Mouse (Mus musculus) hindbrain, embryonic 13.5 days (tissue): ENCODE data around the gene Tectb. TPM values are rescaled to one million over a fixed set of nuclear protein-coding genes. Genes with fewer than 3 reads are reported as not detected.
A peak's percentile ranks its signal among the peaks of the same experiment; 100 is the strongest.
"Not testable (repeated sequence)": the region's sequence is repeated elsewhere in the genome, so short reads cannot be mapped to it uniquely, and the experiment has no call there.

Experiments used
- ATAC-seq: fragments of 200-750 bp; cut with Nextera tagmentation; 2 replicates; pipeline ENCODE4 v1.8.0; 2017; ENCODE audit warnings: moderate TSS enrichment; ENCODE audit not compliant: low FRiP score
- H3K27ac ChIP-seq: fragments of 300-500 bp; sonication (generic); 2 replicates; pipeline ENCODE4 v1.5.1; 2015; ENCODE audit warnings: inconsistent platforms, mild to moderate bottlenecking, moderate library complexity
- H3K27me3 ChIP-seq: fragments of 300-500 bp; sonication (generic); 2 replicates; pipeline ENCODE4 v1.6.1; 2015; ENCODE audit warnings: mild to moderate bottlenecking, inconsistent platforms
- H3K36me3 ChIP-seq: fragments of 300-500 bp; sonication (generic); 2 replicates; pipeline ENCODE4 v1.6.1; 2015; ENCODE audit warnings: mild to moderate bottlenecking, inconsistent platforms
- H3K4me1 ChIP-seq: fragments of 300-500 bp; sonication (generic); replicated peaks from 2 replicates; pipeline ENCODE4 v1.6.1; 2015; ENCODE audit warnings: inconsistent platforms
- H3K4me2 ChIP-seq: fragments of 300-500 bp; sonication (generic); 2 replicates; pipeline ENCODE4 v1.6.1; 2015; ENCODE audit warnings: inconsistent platforms, mild to moderate bottlenecking, moderate library complexity
- H3K4me3 ChIP-seq: fragments of 300-500 bp; sonication (generic); 2 replicates; pipeline ENCODE4 v1.5.1; 2015; ENCODE audit warnings: mild to moderate bottlenecking, inconsistent platforms
- H3K9ac ChIP-seq: fragments of 300-500 bp; sonication (generic); 2 replicates; pipeline ENCODE4 v1.6.1; 2015; ENCODE audit warnings: mild to moderate bottlenecking, inconsistent platforms
- H3K9me3 ChIP-seq: fragments of 300-500 bp; sonication (generic); 2 replicates; pipeline ENCODE4 v1.6.1; 2016; ENCODE audit warnings: inconsistent platforms
- WGBS: fragments of 180-500 bp; shearing (Covaris S2); methylation state at CpG from one replicate; pipeline ENCODE4 v1.1.7; 2015; 5-methylcytosine and 5-hydroxymethylcytosine counted together
- polyA plus RNA-seq: library from polyadenylated mRNA; unstranded; fragments of >200 nt; fragmentation: Nextera tagmentation; extraction: Ambion mirVana; gene quantifications from 2 replicates; pipeline ENCODE4 v1.2.1, GENCODE M21; 2015

The Tectb gene
- polyA plus RNA-seq, 1 experiment from 2014 or later, result 0.75 TPM

DNA sequence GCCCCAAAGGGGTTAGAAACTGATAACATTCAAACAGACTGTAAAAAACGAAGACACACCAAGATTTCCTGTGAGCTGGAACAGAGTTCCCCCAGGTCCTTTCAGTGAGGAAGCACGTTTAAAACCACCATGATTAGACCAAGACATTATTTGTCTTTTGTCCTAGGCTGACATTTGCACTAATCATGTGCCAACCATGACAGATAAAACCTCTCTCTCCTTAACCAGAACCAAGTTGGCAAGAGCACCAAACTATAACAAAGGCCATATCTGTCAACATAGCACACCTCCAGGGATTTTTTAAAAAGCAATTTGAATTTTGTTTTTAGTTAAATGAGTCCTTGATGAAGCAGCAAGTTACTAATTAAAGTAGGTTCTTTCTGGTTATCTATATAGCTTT lies 12.8 kb upstream of the Tectb start:
- Histone ChIP-seq H3K4me3 (no peak overlapping the region), H3K27me3 (no peaks in the 10 kb centered on the region), H3K36me3 (no peaks in the 10 kb centered on the region), H3K9me3 (peaks cover 6% of the 10 kb centered on the region; the same call in 1 of the 2 replicates), H3K4me1 (no peaks in the 10 kb centered on the region), H3K27ac (no peak overlapping the region), H3K4me2 (no peak overlapping the region), H3K9ac (no peak overlapping the region)
- ATAC-seq, result no peak
- WGBS, result 78% methylated on average over 2 of the region's 2 CpGs

DNA sequence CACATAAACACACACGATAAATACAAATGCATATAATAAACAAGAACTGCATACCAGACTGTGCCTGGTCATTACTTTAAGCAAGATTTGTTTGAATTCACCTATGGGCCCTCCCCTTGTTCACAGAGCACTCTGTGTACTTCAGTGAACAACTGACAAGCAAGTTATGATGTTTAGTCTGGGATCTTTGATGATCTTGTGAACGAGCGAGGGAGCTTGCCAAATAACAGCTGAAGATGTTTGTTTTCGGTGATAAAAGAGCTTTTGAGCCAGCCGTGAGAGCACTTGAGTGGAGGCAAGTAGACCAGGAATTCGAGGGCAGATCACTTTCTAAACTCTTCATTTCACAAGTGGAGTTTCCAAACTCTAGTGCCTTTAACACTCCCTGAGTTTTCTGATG lies 12.2 kb upstream of the Tectb start:
- WGBS, result 87% methylated on average over 6 of the region's 6 CpGs
- H3K4me2 ChIP-seq, result no peak overlapping the region
- H3K4me3 ChIP-seq, result no peak overlapping the region
- H3K36me3 ChIP-seq, result no peaks in the 10 kb centered on the region
- ATAC-seq, result no peak
- no peak overlapping the region for H3K27ac ChIP-seq
- H3K9me3 ChIP-seq, result peaks cover 6% of the 10 kb centered on the region; the same call in 1 of the 2 replicates
- H3K4me1 ChIP-seq, result no peaks in the 10 kb centered on the region
- H3K27me3 ChIP-seq, result no peaks in the 10 kb centered on the region
- H3K9ac ChIP-seq, result no peak overlapping the region

DNA sequence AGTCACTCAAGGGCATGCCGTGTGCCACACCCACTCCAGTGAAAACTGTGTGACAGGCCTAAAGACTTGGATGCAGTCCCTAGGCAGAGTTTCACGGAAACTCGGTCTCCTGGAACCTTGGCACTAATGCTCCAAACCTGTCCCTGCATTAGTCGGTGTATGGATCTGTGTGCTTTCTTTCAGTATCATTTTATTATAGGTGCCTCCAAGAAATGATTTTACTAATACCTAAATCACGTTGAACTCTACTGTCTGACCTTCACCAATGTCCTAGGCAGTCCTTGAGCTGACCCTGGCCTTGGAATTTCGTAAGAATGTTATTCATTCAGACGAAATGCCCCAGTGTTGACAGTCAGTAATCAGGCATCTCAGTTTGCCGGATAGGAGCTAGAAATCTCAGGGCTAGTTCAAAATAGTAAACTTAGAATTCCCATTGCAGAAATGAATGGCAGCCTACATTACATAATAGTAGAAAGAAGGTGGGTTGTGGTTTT lies 11.2 kb upstream of the Tectb start:
- not testable (repeated sequence) for H3K4me1 ChIP-seq, H3K9me3 ChIP-seq, ATAC-seq, H3K9ac ChIP-seq, H3K4me3 ChIP-seq, H3K27ac ChIP-seq, H3K27me3 ChIP-seq, H3K36me3 ChIP-seq, H3K4me2 ChIP-seq
- WGBS, result 91% methylated on average over 8 of the region's 8 CpGs

DNA sequence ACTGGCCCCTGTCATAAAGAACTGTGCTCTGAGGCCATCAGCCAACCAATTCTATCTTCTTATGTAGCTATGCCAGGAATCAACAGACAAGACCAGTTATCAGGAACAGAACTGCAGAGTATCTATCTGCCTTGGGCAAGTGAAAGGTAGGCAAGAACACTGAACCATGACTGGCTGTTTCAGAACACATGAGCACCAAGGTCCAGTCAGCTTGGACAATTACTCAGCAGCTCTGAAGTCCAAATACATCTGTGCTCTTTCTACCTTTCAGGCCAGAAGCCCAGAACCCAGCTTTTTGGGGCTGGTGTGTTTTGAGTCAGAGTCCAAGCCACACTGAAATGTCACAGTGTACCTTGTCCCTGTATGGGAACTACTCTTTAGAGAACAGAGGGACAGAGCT lies 10.1 kb upstream of the Tectb start:
- Histone ChIP-seq H3K4me2 (no peak overlapping the region), H3K9me3 (peaks cover 6% of the 10 kb centered on the region; the same call in 1 of the 2 replicates), H3K27me3 (no peaks in the 10 kb centered on the region), H3K4me3 (no peak overlapping the region), H3K36me3 (no peaks in the 10 kb centered on the region), H3K27ac (no peak overlapping the region), H3K4me1 (no peaks in the 10 kb centered on the region), H3K9ac (no peak overlapping the region)
- ATAC-seq, result no peak

DNA sequence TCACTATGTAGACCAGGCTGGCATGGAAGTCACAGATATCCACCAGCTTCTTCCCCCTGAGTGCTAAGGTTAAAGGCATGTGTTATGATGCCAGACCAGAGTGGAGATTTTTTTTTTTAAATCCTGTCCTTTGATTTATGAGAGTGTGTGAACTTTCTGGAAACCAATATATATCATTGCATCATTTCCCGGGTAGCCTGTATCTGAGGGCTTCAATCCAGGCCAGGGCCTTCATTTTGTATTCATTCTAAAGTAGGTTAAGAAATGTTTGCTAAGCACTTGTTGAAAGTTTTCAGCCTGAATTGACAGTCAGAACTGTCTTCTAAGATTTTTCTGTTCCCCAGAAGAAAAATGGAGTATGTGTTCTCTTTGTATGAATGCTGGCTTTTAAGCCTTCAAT lies 8.9 kb upstream of the Tectb start:
- Histone ChIP-seq H3K4me1 (no peaks in the 10 kb centered on the region), H3K9me3 (peaks cover 6% of the 10 kb centered on the region; the same call in 1 of the 2 replicates), H3K4me3 (no peak overlapping the region), H3K36me3 (no peaks in the 10 kb centered on the region), H3K27ac (no peak overlapping the region), H3K9ac (no peak overlapping the region), H3K27me3 (no peaks in the 10 kb centered on the region), H3K4me2 (no peak overlapping the region)
- no peak for ATAC-seq
- 75% methylated on average over 1 of the region's 1 CpGs for WGBS

DNA sequence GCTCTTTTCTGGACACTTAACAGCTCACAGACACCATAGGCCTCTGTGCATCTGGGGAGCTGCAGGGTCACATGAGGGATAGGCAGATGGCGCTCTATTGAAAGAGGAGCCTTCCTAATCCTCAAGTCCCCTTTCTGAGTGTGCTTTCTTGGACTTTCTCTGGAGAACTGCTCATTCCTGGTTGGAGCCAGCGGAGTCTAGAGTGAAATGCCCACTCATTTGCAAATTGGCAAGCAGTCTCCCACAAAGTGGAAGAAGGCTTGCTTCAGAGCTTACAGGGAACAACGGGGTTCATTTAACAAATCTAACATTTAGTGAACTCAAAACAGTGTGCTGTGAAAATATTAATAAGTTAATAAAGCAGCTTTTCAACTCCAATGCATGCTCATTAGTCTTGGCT lies 3.4 kb upstream of the Tectb start:
- H3K4me1 ChIP-seq, result no peaks in the 10 kb centered on the region
- no peak overlapping the region for H3K4me2 ChIP-seq
- H3K9ac ChIP-seq, result no peak overlapping the region
- no peak overlapping the region for H3K27ac ChIP-seq
- H3K9me3 ChIP-seq, result no peaks in the 10 kb centered on the region
- WGBS, result 88% methylated on average over 3 of the region's 3 CpGs
- no peak for ATAC-seq
- H3K36me3 ChIP-seq, result no peaks in the 10 kb centered on the region
- no peak overlapping the region for H3K4me3 ChIP-seq
- H3K27me3 ChIP-seq, result no peaks in the 10 kb centered on the region

DNA sequence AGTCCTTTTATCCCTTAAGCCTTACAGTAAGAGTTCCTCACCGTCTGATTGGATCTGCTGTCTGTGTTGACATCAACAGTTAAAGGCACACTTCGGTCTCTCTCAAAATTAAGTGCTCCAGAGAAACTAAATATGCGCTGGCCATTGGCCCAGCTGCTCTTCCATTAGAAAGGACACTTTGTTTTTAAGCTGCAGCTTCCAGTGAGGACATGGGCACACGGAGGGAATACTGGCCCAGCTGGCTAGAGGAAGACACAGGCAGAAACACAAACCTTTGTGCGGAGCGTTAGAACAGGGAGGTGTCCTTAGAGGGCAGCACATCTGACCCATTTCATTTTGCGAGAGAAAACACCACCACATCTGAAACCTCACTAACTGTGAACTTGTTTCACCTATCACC lies 3.9 kb downstream of the Tectb start:
- Histone ChIP-seq H3K9me3 (no peaks in the 10 kb centered on the region), H3K9ac (no peak overlapping the region), H3K4me1 (peaks cover 11% of the 10 kb centered on the region), H3K36me3 (no peaks in the 10 kb centered on the region), H3K4me3 (no peak overlapping the region), H3K4me2 (no peak overlapping the region), H3K27ac (peak overlapping the region; percentile 64), H3K27me3 (no peaks in the 10 kb centered on the region)
- 55% methylated on average over 7 of the region's 7 CpGs for WGBS
- ATAC-seq, result no peak

DNA sequence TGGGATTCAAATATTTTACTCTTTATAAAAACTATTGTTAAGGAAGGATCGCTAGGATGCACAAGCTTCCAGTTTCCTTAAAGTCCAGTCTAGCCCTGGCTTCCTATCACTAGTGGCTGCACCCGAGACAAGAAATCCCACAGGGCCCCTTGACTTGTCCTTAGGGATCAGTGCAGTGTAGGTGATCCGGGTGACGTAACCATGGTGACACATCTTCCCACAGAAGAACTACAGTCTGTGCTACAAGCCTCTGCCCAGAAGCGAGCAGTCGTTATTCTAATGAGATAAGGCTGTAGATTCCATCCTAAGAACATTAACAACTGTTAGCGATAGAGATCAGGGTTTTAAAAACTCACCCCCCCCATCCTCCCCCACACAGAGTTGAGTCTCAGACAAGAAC lies 4.5 kb downstream of the Tectb start:
- Histone ChIP-seq H3K9ac (no peak overlapping the region), H3K4me3 (no peak overlapping the region), H3K27me3 (no peaks in the 10 kb centered on the region), H3K4me1 (peaks cover 11% of the 10 kb centered on the region), H3K27ac (peak overlapping the region; percentile 64), H3K36me3 (no peaks in the 10 kb centered on the region), H3K9me3 (no peaks in the 10 kb centered on the region), H3K4me2 (no peak overlapping the region)
- peak; percentile 68 for ATAC-seq
- 41% methylated on average over 7 of the region's 7 CpGs for WGBS

DNA sequence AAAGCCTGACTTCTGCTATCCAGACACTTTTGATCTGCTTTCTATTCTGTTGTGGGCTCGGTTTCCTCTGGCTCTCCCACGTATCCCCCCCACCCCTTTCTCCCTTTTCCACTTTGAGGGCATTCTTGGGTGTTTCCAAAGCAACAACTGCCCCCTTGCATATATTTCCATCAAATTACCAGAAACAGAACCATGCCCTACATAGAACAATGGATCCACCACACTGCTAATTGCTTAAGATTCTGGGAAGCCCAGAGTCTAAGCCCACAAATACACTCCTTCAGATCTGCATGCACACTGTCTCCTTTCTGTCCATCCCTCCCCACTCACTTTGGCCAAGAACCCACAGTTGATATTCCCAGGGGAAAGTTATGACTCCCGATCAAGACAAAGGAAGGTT lies 5.1 kb downstream of the Tectb start:
- peak; percentile 88 for ATAC-seq
- H3K4me1 ChIP-seq, result peaks cover 11% of the 10 kb centered on the region
- no peak overlapping the region for H3K4me2 ChIP-seq
- no peak overlapping the region for H3K9ac ChIP-seq
- 24% methylated on average over 3 of the region's 3 CpGs for WGBS
- H3K36me3 ChIP-seq, result no peaks in the 10 kb centered on the region
- H3K4me3 ChIP-seq, result no peak overlapping the region
- H3K27ac ChIP-seq, result peak overlapping the region; percentile 64; the same call in 1 of the 2 replicates
- no peaks in the 10 kb centered on the region for H3K9me3 ChIP-seq
- no peaks in the 10 kb centered on the region for H3K27me3 ChIP-seq

DNA sequence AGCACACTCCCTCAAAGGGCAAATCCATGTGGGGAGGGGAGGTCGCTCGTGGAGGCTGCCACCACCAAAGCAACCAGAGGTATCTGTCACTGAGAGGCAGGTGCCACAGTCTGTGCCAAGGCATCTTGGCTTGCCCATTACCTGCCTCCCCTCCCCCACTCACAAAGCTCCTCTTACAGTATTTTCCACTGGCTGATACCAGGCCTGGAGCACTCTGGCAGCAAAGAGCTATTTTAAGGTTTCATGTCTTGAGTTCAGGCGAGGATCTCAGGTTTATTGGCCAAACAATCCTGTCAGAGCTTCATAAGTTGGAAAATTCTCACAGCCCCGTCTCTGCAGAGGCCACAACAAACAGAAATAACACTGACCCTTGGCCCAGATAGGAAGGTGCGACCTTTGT lies 9.5 kb downstream of the Tectb start:
- H3K9ac ChIP-seq, result no peak overlapping the region
- WGBS, result 94% methylated on average over 5 of the region's 5 CpGs
- no peak overlapping the region for H3K4me3 ChIP-seq
- H3K4me2 ChIP-seq, result no peak overlapping the region
- H3K9me3 ChIP-seq, result no peaks in the 10 kb centered on the region
- H3K27me3 ChIP-seq, result no peaks in the 10 kb centered on the region
- ATAC-seq, result no peak
- H3K36me3 ChIP-seq, result no peaks in the 10 kb centered on the region
- H3K4me1 ChIP-seq, result peaks cover 7% of the 10 kb centered on the region
- no peak overlapping the region for H3K27ac ChIP-seq

DNA sequence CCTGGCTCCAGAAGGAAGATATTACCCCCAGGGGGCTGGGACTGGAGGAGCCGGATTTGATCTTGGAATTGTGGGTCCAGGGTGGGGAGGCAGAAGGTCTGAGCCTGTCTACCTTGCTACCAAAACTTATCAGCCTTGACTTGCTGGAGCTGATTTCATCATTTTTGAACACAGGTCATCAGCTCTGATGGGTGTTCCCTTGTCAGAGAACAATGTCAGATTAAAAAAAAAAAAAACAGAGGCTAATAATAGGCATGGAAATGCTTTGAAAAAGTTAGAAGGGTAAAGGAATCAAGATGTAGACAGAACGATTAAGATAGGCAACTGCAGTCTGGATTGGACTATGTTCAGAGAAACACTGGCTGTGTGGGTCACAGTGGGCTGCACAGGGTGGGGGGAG lies 11.1 kb downstream of the Tectb start:
- H3K36me3 ChIP-seq, result no peaks in the 10 kb centered on the region
- no peaks in the 10 kb centered on the region for H3K9me3 ChIP-seq
- no peak overlapping the region for H3K4me3 ChIP-seq
- ATAC-seq, result no peak
- 0 out of 2 replicates have a peak, but pooled peaks cover 2% of the 10 kb centered on the region for H3K27me3 ChIP-seq
- H3K9ac ChIP-seq, result no peak overlapping the region
- H3K4me2 ChIP-seq, result no peak overlapping the region
- no peak overlapping the region for H3K27ac ChIP-seq
- WGBS, result 76% methylated on average over 2 of the region's 2 CpGs
- no peaks in the 10 kb centered on the region for H3K4me1 ChIP-seq

DNA sequence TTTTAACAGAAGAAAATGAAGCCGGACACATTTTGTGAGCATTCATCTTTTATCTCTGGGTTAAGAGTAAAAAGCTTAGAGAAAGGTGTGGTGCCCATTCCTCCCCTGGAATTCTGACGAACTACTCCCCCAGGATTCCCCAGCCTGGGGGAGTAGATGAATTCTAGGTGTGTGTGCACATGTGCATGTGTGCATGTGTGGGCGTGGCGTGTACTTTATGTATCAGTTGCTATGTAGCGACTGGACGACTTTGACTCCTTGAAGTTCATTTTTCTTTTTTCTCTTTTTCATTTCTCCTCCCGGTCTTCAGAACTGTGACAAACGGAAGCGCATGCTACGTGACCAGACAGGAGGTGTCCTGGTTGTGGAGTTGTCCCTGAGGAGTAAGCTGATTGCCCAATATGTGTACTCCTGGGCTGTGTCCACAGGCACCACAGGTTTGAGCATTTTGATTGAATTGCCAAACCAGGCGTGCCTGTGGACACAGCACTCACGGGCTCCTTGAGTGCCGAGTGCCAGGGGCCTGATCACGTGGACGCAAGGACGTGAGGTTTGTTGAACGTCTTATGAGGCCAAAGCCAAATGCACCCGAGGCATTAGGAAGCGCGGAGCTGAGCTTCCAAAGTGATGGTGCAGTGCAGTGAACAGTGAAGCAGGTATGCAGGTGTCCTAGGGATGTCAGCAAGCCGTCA lies 11.9 kb downstream of the Tectb start:
- H3K36me3 ChIP-seq, result no peaks in the 10 kb centered on the region
- no peak overlapping the region for H3K9ac ChIP-seq
- H3K27me3 ChIP-seq, result 0 out of 2 replicates have a peak, but pooled peaks cover 2% of the 10 kb centered on the region
- ATAC-seq, result no peak
- no peaks in the 10 kb centered on the region for H3K9me3 ChIP-seq
- 89% methylated on average over 21 of the region's 21 CpGs for WGBS
- no peaks in the 10 kb centered on the region for H3K4me1 ChIP-seq
- H3K4me2 ChIP-seq, result no peak overlapping the region
- no peak overlapping the region for H3K4me3 ChIP-seq
- H3K27ac ChIP-seq, result no peak overlapping the region

DNA sequence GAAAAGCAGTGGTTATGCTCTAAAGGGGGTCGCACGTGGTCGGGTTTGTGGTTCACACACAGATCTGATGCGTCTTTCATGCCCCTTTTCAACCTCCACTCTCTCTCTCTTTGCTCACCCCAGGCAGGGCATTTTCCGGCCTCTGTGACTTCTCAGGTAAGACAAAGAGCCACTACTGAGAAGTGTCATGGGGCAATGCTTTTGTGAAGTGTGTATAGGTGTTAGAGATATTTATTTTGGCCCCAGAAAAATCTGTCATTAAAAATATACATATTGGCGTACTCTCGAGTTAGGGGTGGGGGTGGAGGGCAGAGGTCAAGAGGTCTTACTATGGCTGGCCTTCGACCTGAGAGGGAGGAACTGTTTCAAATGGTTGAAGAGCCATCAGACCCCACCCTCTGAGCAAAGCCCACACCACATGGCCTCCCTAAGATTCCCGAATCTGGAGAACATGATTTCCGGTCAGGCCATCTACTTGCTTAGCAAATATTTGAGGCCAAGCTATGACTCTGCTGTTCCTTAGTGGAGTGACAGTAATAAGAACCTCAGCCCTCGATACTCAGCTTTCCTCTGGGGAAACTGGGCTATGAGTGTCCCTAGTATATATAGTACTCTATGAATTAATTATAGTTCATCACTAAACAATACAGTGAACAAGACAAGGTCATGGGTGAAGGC lies 13.3 kb downstream of the Tectb start:
- H3K27ac ChIP-seq, result no peak overlapping the region
- ATAC-seq, result no peak
- WGBS, result 65% methylated on average over 11 of the region's 11 CpGs
- no peak overlapping the region for H3K4me3 ChIP-seq
- H3K36me3 ChIP-seq, result no peaks in the 10 kb centered on the region
- H3K4me2 ChIP-seq, result no peak overlapping the region
- peaks cover 3% of the 10 kb centered on the region; the same call in 1 of the 2 replicates for H3K4me1 ChIP-seq
- 0 out of 2 replicates have a peak, but pooled peaks cover 2% of the 10 kb centered on the region for H3K27me3 ChIP-seq
- H3K9ac ChIP-seq, result no peak overlapping the region
- no peaks in the 10 kb centered on the region for H3K9me3 ChIP-seq
